Mouse (Mus musculus) forebrain, embryonic 15.5 days (tissue): ENCODE measurements around the gene Pde5a. TPM values are rescaled to one million over a fixed set of nuclear protein-coding genes. Genes with fewer than 3 reads are reported as not detected.

ENCODE experiments used
- polyA plus RNA-seq: library from polyadenylated mRNA; unstranded; fragments of >200 nt; fragmentation: Nextera tagmentation; extraction: Ambion mirVana; gene quantifications from 2 replicates; pipeline ENCODE4 v1.2.1, GENCODE M21; 2015

Pde5a gene
- polyA plus RNA-seq, 1 experiment from 2014 or later = 3.0 TPM

Other genes starting within 250 kb of the Pde5a start
- 240 and 248 TPM in 2 replicates for gene Fnbp1l, start 109.2 kb upstream of the Pde5a start, polyA plus RNA-seq
- gene Fabp2, start 166.1 kb downstream of the Pde5a start, polyA plus RNA-seq = not detected in 2 replicates
- gene Gm10959, start 190.4 kb downstream of the Pde5a start, polyA plus RNA-seq = not detected in 2 replicates
- 90.1 and 95.4 TPM in 2 replicates for gene 1810037I17Rik, start 195.3 kb downstream of the Pde5a start, polyA plus RNA-seq